In the genomic region with DNA sequence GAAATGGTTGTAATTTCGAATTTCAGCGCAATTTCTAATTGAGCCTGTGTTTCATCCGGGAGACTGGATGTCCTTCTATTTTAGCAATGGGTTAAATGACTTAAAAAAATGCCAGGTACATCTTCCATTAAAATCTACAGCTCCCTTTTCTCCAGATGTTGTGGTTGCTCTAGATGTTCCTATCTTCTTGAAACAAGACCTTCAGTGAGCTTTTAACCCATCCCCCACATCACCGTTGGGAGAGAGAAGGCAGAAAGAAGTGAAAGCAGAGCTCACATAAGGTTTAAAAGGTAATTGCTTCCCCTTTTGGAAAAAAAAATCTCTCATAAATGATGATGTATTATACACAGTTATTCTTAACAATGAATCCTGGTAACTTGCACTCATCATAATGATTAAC, we compare ENCODE assay signal across 15 mouse cellular contexts.
"Had no signal": no experiment of that assay in that cellular context is flagged by ENCODE, and none has a peak within 500 bp of the region (broad histone marks: within the 10 kb centered on the region; RNA-seq: fewer than 3 reads in every experiment).

No protein-coding gene starts in this region.

- H3K36me3 ChIP-seq: kidney, embryonic 15.5 days; limb, embryonic 15.5 days; midbrain, embryonic 10.5 days had no signal

- H3K27me3 ChIP-seq: kidney, embryonic 15.5 days had no signal

- H3K9me3 ChIP-seq: kidney, embryonic 15.5 days; limb, embryonic 15.5 days; midbrain, embryonic 10.5 days had no signal

- DNase-seq: kidney, adult 2 months; kidney, postnatal 14 days; layer of hippocampus, adult 9-11 months; layer of hippocampus, postnatal 36 days; lung, embryonic 14.5 days; lung, postnatal 10 days; lung, postnatal 4 days; midbrain, embryonic 14.5 days; thymus, adult 18-20 months; thymus, postnatal 14 days had no signal

- H3K4me1 ChIP-seq: kidney, embryonic 15.5 days; limb, embryonic 15.5 days had no signal

- H3K9ac ChIP-seq: kidney, embryonic 15.5 days; limb, embryonic 15.5 days; lung, embryonic 14.5 days had no signal

- H3K4me3 ChIP-seq: kidney, embryonic 15.5 days; limb, embryonic 15.5 days; midbrain, embryonic 10.5 days; myocyte had no signal

- H3K4me2 ChIP-seq: kidney, embryonic 15.5 days; limb, embryonic 15.5 days; lung, embryonic 14.5 days had no signal

- ATAC-seq: intestine, embryonic 16.5 days had no signal

- H3K27ac ChIP-seq: kidney, embryonic 15.5 days; limb, embryonic 15.5 days had no signal
